Mouse (Mus musculus): ENCODE data around the gene Kif21b. TPM values are rescaled to one million over a fixed set of nuclear protein-coding genes. Genes with fewer than 3 reads are reported as not detected.

Kif21b gene
- polyA plus RNA-seq, 1 experiment from 2014 or later: 71.9 TPM

DNA sequence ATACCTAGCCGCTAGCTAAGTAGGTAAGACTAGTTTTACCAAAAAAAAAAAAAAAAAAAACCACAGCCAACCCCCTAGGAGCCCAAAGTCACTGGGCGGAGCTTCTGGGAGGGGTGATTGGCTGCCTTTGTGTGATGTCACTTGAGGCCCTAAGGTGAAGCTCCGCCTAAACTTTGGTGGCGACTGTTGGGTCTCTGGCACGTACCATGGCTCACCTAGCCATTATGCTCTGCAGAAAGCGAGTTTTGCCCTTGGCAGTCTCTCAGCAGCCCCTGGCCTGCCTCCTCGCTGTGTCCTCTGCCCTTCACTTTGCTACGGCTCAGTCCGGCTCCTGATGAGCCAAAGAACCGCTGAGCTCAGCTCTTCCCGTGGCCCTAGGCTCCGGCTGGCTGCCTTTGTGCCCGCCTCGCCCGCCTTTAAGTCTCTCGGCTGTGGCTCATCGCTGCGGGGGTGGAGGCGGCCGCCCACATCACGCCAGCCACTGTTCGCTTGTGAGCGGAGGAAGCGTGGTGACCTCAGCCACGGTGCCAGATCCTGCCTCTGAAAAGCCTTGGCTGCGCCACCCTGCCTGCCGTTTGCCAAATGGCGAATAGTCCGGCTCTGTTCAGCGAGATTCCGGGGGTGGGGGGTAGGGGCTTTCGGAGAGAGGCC lies 8.9 kb downstream of the Kif21b start:
- Histone ChIP-seq H3K9me3 (no peaks in the 10 kb centered on the region), H3K9ac (replicated peaks) (peak overlapping the region; percentile 57), H3K4me2 (replicated peaks) (peak overlapping the region; percentile 85), H3K36me3 (peaks cover 8% of the 10 kb centered on the region), H3K4me1 (peaks cover 98% of the 10 kb centered on the region), H3K27me3 (no peaks in the 10 kb centered on the region), H3K4me3 (peak overlapping the region; percentile 44), H3K27ac (replicated peaks) (peak overlapping the region; percentile 73)
- 1% methylated on average over 32 of the region's 32 CpGs for WGBS
- peak; percentile 38 for ATAC-seq (replicated peaks)

DNA sequence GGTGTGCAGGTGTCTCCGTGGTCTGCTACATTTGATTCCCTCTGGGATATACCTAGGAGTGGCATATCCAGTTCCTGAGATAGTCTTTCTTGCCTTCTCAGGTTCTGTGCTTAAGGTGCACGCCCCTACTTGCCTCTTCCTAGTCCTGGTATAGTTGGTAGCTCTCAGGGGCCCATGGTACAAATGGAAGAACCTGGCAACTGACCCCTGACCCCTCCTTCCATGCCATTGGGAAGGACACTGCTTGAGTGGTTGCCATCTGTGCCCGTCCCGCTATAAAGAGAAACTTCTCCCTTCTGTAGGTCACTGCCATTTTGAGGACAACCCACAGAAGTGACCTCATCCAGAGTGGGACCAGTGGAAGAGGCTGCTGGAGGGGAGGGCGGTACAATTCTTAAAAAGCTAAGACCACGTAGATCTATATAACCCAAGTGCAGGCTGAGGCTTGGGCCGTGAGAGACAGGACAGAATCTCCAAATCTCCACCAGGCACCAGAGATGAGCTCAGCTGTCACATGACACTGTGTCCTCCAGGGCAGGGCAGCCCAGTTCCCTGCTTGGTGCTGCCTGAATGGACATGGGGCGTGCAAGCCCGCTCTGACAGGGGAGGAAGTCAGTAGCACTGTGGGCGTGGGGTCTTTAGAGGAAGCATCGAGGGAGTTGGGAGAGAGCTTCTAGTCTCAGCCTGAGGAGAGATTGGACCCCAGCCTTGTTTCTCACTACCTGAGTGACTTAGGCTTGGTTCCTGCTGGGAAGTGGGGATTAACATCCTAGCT lies 10.2 kb downstream of the Kif21b start:
- Histone ChIP-seq H3K9ac (replicated peaks) (no peak overlapping the region), H3K27me3 (no peaks in the 10 kb centered on the region), H3K4me3 (no peak overlapping the region), H3K4me1 (peaks cover 85% of the 10 kb centered on the region), H3K27ac (replicated peaks) (peak overlapping the region; percentile 68), H3K36me3 (peaks cover 18% of the 10 kb centered on the region), H3K9me3 (no peaks in the 10 kb centered on the region), H3K4me2 (replicated peaks) (no peak overlapping the region)
- 86% methylated on average over 11 of the region's 11 CpGs for WGBS
- ATAC-seq (replicated peaks): no peak

DNA sequence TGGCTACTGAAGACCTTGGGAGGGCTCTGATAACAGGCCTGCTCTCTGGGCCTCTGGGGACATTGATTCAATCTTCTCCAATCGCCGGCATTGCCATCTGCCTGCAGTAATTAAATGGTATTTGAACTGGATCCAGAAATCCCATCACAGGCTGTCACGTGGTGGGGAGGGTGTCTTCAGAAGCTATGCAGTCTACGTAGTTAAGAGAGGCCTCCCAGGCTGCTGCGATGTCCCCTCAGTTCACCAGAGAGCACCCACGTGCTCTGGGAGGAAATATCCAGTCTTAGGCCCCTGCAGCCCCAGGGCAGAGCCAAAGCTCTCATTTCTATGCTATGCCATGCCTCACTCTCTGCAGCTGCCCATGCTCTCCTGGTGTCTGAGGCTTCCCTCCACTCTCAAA lies 11.1 kb downstream of the Kif21b start:
- 14% methylated on average over 6 of the region's 6 CpGs for WGBS
- no peak overlapping the region for H3K4me3 ChIP-seq
- no peaks in the 10 kb centered on the region for H3K27me3 ChIP-seq
- peak; percentile 28; the same call in 1 of the 2 replicates for ATAC-seq (replicated peaks)
- peaks cover 24% of the 10 kb centered on the region for H3K36me3 ChIP-seq
- H3K9ac ChIP-seq (replicated peaks): no peak overlapping the region
- peaks cover 75% of the 10 kb centered on the region for H3K4me1 ChIP-seq
- peak overlapping the region; percentile 26; the same call in 1 of the 2 replicates for H3K4me2 ChIP-seq (replicated peaks)
- peak overlapping the region; percentile 68 for H3K27ac ChIP-seq (replicated peaks)
- H3K9me3 ChIP-seq: no peaks in the 10 kb centered on the region

DNA sequence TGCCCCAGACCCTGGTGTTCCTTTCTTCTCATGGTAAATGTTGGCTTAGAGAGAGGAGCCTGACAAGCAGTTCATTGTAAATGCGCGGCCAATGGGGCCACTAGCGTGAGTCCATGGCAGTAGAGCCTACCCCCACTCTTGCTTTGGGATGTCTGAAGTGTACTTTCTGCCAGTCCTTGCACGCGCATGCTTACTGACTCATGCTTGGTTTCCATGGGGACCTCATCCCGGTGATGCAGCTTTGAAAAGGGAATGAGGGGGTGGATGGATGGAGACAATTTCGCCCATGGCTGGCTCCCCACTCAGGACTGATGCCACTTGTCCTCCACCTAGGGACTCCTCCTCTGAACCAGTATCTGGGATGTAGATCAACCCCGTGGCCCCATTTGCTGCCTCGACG lies 12.3 kb downstream of the Kif21b start:
- Histone ChIP-seq H3K4me3 (no peak overlapping the region), H3K27me3 (no peaks in the 10 kb centered on the region), H3K9me3 (no peaks in the 10 kb centered on the region), H3K27ac (replicated peaks) (0 out of 2 replicates have a peak overlapping the region, but pooled peaks have one; percentile 5), H3K4me1 (peaks cover 64% of the 10 kb centered on the region), H3K36me3 (peaks cover 36% of the 10 kb centered on the region), H3K4me2 (replicated peaks) (no peak overlapping the region), H3K9ac (replicated peaks) (no peak overlapping the region)
- no peak for ATAC-seq (replicated peaks)
- WGBS: 59% methylated on average over 10 of the region's 10 CpGs

DNA sequence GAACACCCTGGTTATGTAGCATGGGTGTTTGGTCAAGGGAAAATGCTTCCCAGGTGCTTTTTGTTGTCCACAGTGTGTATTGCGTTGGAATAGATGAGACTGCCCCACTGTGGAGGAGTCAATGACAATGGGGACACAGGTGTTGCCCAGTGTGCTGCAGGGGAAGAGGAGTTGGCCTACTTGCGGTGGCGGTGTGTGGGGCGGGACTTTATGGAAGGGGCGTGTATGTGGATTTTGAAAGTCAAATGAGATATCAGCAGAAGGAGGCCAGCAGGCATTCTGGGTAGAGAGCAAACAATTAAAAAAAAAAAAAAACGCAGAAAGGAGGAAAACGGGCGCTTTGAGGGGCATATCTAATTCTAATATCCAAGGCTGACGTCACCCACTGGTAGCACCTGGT lies 18.5 kb downstream of the Kif21b start:
- Histone ChIP-seq H3K4me3 (no peak overlapping the region), H3K27me3 (no peaks in the 10 kb centered on the region), H3K4me2 (replicated peaks) (no peak overlapping the region), H3K27ac (replicated peaks) (no peak overlapping the region), H3K36me3 (peaks cover 93% of the 10 kb centered on the region), H3K4me1 (peaks cover 2% of the 10 kb centered on the region; the same call in 1 of the 2 replicates), H3K9me3 (no peaks in the 10 kb centered on the region), H3K9ac (replicated peaks) (no peak overlapping the region)
- no peak for ATAC-seq (replicated peaks)
- 79% methylated on average over 9 of the region's 9 CpGs for WGBS

DNA sequence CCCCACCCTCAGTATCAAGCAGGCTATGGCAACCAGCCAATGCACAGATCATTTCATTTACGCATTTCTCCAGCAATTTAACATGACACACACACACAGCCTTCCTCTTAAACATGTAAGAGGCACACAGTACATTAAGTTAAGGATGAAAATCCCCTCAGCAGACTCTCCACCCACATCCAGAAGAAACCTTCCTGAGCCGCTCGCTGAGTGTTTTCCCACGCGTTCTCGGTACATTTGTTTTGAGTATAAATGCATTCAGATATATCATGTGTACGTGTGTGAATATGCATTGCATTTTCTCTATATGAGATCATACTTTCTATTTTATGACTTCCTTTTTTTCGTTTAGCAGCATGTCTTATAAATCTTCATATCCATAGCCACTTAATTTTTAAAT lies 20.2 kb downstream of the Kif21b start:
- H3K27me3 ChIP-seq: no peaks in the 10 kb centered on the region
- H3K4me2 ChIP-seq (replicated peaks): no peak overlapping the region
- H3K9me3 ChIP-seq: no peaks in the 10 kb centered on the region
- 84% methylated on average over 8 of the region's 8 CpGs for WGBS
- H3K36me3 ChIP-seq: peaks cover 96% of the 10 kb centered on the region
- H3K27ac ChIP-seq (replicated peaks): no peak overlapping the region
- ATAC-seq (replicated peaks): no peak
- no peak overlapping the region for H3K9ac ChIP-seq (replicated peaks)
- H3K4me1 ChIP-seq: no peaks in the 10 kb centered on the region
- H3K4me3 ChIP-seq: no peak overlapping the region

DNA sequence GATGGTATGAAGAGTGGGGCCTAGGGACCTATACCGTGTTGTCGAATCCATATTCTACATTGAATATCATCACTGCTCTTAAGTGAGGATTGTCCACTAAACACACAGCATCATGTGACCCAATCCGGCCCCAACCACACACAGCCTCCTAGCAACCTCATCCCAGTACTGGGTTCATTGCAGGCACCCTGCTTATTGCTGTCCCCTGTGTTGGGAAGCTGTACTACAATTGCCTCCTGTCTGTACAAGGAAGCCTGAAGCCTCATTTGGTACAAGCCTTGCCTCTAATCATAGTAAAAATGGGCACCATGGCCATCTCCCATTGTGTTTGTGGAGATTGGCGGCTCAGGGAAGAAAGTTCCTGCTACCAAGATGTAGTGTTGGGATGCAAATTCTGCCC lies 25.1 kb downstream of the Kif21b start:
- no peaks in the 10 kb centered on the region for H3K9me3 ChIP-seq
- no peak overlapping the region for H3K4me2 ChIP-seq (replicated peaks)
- no peak for ATAC-seq (replicated peaks)
- H3K27me3 ChIP-seq: no peaks in the 10 kb centered on the region
- H3K4me1 ChIP-seq: no peaks in the 10 kb centered on the region
- peaks cover 98% of the 10 kb centered on the region for H3K36me3 ChIP-seq
- H3K27ac ChIP-seq (replicated peaks): no peak overlapping the region
- 98% methylated on average over 4 of the region's 4 CpGs for WGBS
- H3K9ac ChIP-seq (replicated peaks): no peak overlapping the region
- H3K4me3 ChIP-seq: no peak overlapping the region

DNA sequence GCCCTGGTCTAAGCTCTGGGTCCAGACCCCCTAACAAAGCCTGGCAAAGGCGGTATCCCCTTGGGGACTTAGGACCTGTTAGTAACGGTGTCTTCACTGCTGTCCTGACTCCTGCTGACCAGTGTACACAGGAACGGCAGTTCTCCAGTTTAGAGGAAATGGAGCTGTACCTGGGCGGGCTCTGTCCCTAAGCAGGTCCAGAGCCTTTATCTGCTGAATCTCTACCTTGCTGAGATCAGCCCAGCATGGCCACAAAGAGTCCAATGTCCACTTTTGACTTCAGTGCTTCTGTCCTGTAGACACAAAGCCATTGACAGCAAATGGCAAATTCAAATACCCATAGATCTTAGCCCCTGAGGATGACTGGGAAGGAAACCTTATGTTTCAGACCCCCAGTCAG lies 25.8 kb downstream of the Kif21b start:
- WGBS: 93% methylated on average over 4 of the region's 4 CpGs
- Histone ChIP-seq H3K36me3 (peaks cover 98% of the 10 kb centered on the region), H3K9ac (replicated peaks) (no peak overlapping the region), H3K27me3 (no peaks in the 10 kb centered on the region), H3K27ac (replicated peaks) (no peak overlapping the region), H3K4me1 (no peaks in the 10 kb centered on the region), H3K9me3 (no peaks in the 10 kb centered on the region), H3K4me2 (replicated peaks) (no peak overlapping the region), H3K4me3 (no peak overlapping the region)
- no peak for ATAC-seq (replicated peaks)

DNA sequence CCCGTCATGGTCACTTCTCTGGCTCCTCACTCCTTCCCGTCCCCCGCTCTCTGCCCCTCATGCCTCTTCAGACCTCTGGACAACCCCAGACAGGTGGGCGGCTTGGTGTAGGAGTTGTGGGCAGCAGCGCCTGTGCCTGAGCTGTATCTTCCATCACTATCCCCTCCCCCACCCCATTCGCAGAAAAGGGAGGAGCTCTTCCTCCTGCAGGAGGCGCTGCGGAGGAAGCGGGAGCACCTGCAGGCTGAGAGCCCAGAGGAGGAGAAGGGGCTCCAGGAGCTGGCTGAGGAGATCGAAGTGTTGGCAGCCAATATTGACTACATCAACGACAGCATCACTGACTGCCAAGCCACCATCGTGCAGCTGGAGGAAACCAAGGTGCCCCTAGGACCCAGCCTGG lies 28.6 kb downstream of the Kif21b start:
- Histone ChIP-seq H3K36me3 (peaks cover 98% of the 10 kb centered on the region), H3K9me3 (no peaks in the 10 kb centered on the region), H3K4me2 (replicated peaks) (no peak overlapping the region), H3K27me3 (no peaks in the 10 kb centered on the region), H3K4me3 (no peak overlapping the region), H3K27ac (replicated peaks) (no peak overlapping the region), H3K4me1 (no peaks in the 10 kb centered on the region), H3K9ac (replicated peaks) (no peak overlapping the region)
- 39% methylated on average over 12 of the region's 12 CpGs for WGBS
- no peak for ATAC-seq (replicated peaks)

DNA sequence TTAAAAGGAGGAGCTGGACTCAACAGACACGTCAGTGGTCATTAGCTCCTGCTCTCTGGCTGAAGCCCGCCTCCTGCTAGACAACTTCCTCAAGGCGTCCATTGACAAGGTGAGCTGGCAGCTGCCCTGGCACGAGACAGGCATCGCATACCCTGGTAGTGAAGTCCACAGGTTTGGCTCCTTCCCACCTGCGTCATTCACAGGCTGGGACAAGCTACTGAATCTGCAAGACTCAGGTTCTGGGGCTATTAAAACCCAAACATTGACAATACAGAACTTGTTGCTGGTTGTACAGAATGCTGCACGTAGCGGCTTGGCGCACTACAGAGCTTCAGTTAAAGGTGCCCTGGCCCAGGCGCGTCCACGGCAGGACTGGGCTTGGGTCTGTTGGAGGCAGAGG lies 29.1 kb downstream of the Kif21b start:
- WGBS: 90% methylated on average over 12 of the region's 12 CpGs
- Histone ChIP-seq H3K4me3 (no peak overlapping the region), H3K9me3 (no peaks in the 10 kb centered on the region), H3K36me3 (peaks cover 98% of the 10 kb centered on the region), H3K4me2 (replicated peaks) (no peak overlapping the region), H3K27me3 (no peaks in the 10 kb centered on the region), H3K9ac (replicated peaks) (no peak overlapping the region), H3K4me1 (no peaks in the 10 kb centered on the region), H3K27ac (replicated peaks) (no peak overlapping the region)
- ATAC-seq (replicated peaks): no peak

DNA sequence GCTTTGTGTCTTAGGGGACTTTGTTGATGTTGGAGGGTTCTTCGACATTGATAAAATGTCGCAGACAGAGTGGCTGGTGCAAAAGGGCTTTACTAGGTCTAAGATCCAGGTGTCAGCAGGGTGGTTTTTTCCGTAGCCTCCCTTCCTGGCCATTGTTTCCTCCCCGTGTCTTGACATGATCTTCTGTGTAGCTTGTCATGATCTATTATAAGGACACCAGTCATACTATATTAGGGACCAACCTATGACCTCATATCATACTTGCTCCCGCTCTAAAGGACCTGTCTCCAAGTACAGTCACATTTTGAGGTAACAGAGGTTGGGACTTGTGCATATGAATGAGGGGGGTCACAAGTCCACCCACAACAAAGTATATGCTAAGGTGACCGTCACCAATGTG lies 29.7 kb downstream of the Kif21b start:
- no peaks in the 10 kb centered on the region for H3K27me3 ChIP-seq
- no peak overlapping the region for H3K4me2 ChIP-seq (replicated peaks)
- no peak overlapping the region for H3K27ac ChIP-seq (replicated peaks)
- WGBS: 91% methylated on average over 6 of the region's 6 CpGs
- H3K36me3 ChIP-seq: peaks cover 98% of the 10 kb centered on the region
- no peak overlapping the region for H3K4me3 ChIP-seq
- no peaks in the 10 kb centered on the region for H3K4me1 ChIP-seq
- H3K9me3 ChIP-seq: no peaks in the 10 kb centered on the region
- H3K9ac ChIP-seq (replicated peaks): no peak overlapping the region
- ATAC-seq (replicated peaks): no peak

DNA sequence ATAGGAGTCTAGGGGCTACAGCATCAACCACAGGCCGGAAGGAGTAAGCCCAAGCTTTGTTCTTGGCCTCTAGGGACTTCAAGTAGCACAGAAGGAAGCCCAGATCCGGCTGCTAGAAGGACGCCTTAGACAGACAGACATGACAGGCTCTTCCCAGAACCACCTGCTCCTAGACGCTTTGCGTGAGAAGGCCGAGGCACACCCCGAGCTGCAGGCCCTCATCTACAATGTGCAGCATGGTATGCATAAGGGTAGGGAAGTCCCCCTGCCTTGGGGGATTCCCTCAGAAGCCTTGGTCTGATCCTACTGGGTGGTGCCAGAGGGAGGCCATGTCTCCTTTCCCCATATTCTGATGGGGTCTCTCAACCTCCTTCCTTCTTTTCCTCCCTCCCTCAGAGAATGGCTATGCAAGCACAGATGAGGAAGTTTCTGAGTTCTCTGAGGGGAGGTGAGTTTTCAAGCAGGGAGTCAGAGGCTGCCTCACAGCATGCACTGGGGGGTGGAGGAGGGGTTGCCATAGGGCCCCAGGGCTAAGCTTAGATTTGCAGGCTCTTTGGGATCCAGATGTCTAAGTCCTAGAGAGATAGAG lies 30.2 kb downstream of the Kif21b start:
- ATAC-seq (replicated peaks): no peak
- 92% methylated on average over 7 of the region's 7 CpGs for WGBS
- H3K4me1 ChIP-seq: no peaks in the 10 kb centered on the region
- peaks cover 96% of the 10 kb centered on the region for H3K36me3 ChIP-seq
- no peak overlapping the region for H3K4me3 ChIP-seq
- no peaks in the 10 kb centered on the region for H3K9me3 ChIP-seq
- H3K27ac ChIP-seq (replicated peaks): no peak overlapping the region
- no peak overlapping the region for H3K4me2 ChIP-seq (replicated peaks)
- H3K9ac ChIP-seq (replicated peaks): no peak overlapping the region
- no peaks in the 10 kb centered on the region for H3K27me3 ChIP-seq

Data from forebrain, embryonic 15.5 days (tissue).